Mouse (Mus musculus) kidney, postnatal 36 days (tissue): ENCODE results near the gene Oog1.
"Not testable (repeated sequence)": the region's sequence is repeated elsewhere in the genome, so short reads cannot be mapped to it uniquely, and the experiment has no call there.

Source experiments
- DNase-seq, 2 experiments: peaks; one replicate each; pipeline ENCODE4 v3.0.0; 2021 to 2022; ENCODE audit warnings: mixed read lengths in 2 of 2

Gene Oog1

DNA sequence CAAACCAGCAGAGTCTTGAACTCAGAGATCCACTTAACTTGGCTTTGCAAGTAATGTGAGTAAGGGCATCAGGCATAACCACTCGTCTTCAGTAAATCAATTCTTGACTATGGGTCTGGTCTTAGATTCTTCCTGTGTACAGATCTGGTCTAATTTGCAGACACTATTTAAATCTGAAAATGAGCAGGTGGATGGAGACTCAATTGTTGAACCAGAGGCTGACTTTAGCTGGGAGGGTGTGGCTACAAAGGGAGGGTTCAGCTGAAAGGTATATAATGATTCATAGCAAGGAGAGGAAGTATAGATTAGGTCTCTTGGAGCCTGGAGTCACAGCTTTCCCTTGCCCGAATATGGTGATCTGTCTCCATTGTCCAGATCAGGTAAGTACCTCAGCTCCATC is at the start of gene Oog1:
Gene Oog1, plus strand, starts transcription at position 301 of the 400 bp plus-strand sequence.
- DNase-seq = not testable (repeated sequence)

GRCm38 (mm10) chr12:87601388-87601787 is 1.1 kb upstream of the Oog1 start:
- DNase-seq = not testable (repeated sequence)

- not testable (repeated sequence) for DNase-seq
Observed at GRCm38 (mm10) chr12:87618569-87618968, 16.1 kb downstream of the Oog1 start, which contains the start of gene Gm4027. Gene Gm4027 (plus strand): TSS chr12:87618869.

DNA sequence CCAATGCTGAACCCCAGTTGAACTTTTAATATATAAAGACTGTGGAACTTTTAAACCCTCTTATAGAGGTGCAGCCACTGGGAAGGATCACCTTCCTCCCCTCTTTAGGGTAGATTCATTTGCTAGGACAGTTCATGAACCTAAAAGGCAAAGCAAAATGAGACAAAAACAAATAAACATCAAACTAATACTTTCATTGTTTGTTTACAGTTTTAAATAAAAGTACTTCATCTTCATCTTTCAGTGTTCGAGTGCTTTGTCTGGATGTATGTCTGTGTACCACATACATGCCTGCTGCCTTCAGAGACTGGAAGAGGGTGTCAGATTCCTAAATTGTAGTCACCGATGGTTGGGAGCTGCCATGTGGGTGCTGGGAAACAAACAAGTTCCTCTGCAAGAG is 42.0 kb downstream of the Oog1 start, which contains the start of gene Gm16381:
Gene Gm16381, minus strand, starts transcription at position 101 of the 400 bp plus-strand sequence.
- DNase-seq = not testable (repeated sequence)

GRCm38 (mm10) chr12:87652916-87653703 is 50.6 kb downstream of the Oog1 start:
- DNase-seq = not testable (repeated sequence)
